Mouse (Mus musculus) left cerebral cortex, adult 8-10 months (tissue): Measurements from ENCODE around the gene Pik3cb. TPM values are rescaled to one million over a fixed set of nuclear protein-coding genes. Genes with fewer than 3 reads are reported as not detected.

ENCODE experiments used
- DNase-seq, 2 experiments: peaks; one replicate each; pipeline ENCODE4 v3.0.0; 2022; ENCODE audit warnings: low spot score in 2 of 2
- total RNA-seq, 4 experiments: library from RNA; stranded (reverse); gene quantifications; 2 replicates each; pipeline ENCODE4 v1.2.4; 2022

Gene Pik3cb
- total RNA-seq, 4 experiments from 2014 or later, result 21.1 to 25.4 (median 24.5) TPM

GRCm38 (mm10) chr9:99146855-99147735 lies 6.7 kb upstream of the Pik3cb start:
- DNase-seq, result no peak

- DNase-seq, result peak in 1 of 2 experiments; percentile 44
These were observed 5.3 kb upstream of the Pik3cb start for GRCm38 (mm10) chr9:99145756-99146155.

GRCm38 (mm10) chr9:99144416-99144989 lies 4.1 kb upstream of the Pik3cb start:
- DNase-seq, result no peak

- DNase-seq, result no peak
These were observed 1.2 kb upstream of the Pik3cb start for GRCm38 (mm10) chr9:99141618-99142017.

- no peak for DNase-seq
These were observed 750 bp upstream of the Pik3cb start for GRCm38 (mm10) chr9:99141171-99141570.

- peak; percentile 14 to 57 for DNase-seq
These were observed 1.0 kb downstream of the Pik3cb start for GRCm38 (mm10) chr9:99139194-99140023.

GRCm38 (mm10) chr9:99137301-99137700 lies 3.1 kb downstream of the Pik3cb start:
- DNase-seq, result no peak

GRCm38 (mm10) chr9:99131951-99132470 lies 8.4 kb downstream of the Pik3cb start:
- DNase-seq, result no peak

- DNase-seq, result no peak
These were observed 9.3 kb downstream of the Pik3cb start for GRCm38 (mm10) chr9:99131119-99131518.

GRCm38 (mm10) chr9:99127578-99127977 lies 12.8 kb downstream of the Pik3cb start:
- no peak for DNase-seq

- DNase-seq, result no peak
These were observed 17.7 kb downstream of the Pik3cb start for GRCm38 (mm10) chr9:99122749-99123148.

GRCm38 (mm10) chr9:99112409-99112808 lies 28.0 kb downstream of the Pik3cb start:
- DNase-seq, result no peak

- no peak for DNase-seq
These were observed 29.3 kb downstream of the Pik3cb start for GRCm38 (mm10) chr9:99111085-99111484.

- no peak for DNase-seq
These were observed 30.2 kb downstream of the Pik3cb start for GRCm38 (mm10) chr9:99110213-99110612.

GRCm38 (mm10) chr9:99109585-99109984 lies 30.8 kb downstream of the Pik3cb start:
- no peak for DNase-seq

- no peak for DNase-seq
These were observed 36.0 kb downstream of the Pik3cb start for GRCm38 (mm10) chr9:99104449-99104848.

- DNase-seq, result no peak
These were observed 36.6 kb downstream of the Pik3cb start for GRCm38 (mm10) chr9:99103865-99104264.

- no peak for DNase-seq
These were observed 41.8 kb downstream of the Pik3cb start for GRCm38 (mm10) chr9:99098482-99099129.

- DNase-seq, result no peak
These were observed 42.8 kb downstream of the Pik3cb start for GRCm38 (mm10) chr9:99097668-99098067.

- DNase-seq, result peak in 1 of 2 experiments; percentile 19
These were observed 45.2 kb downstream of the Pik3cb start for GRCm38 (mm10) chr9:99095192-99095591.

- DNase-seq, result no peak
These were observed 49.9 kb downstream of the Pik3cb start for GRCm38 (mm10) chr9:99090546-99090945.
